Mouse (Mus musculus) gastrocnemius, adult 18-20 months (tissue): Measurements from ENCODE around the gene Acot5. TPM values are rescaled to one million over a fixed set of nuclear protein-coding genes. Genes with fewer than 3 reads are reported as not detected.
"Not testable (repeated sequence)": the region's sequence is repeated elsewhere in the genome, so short reads cannot be mapped to it uniquely, and the experiment has no call there.

Experiments
- DNase-seq: peaks from one replicate; pipeline ENCODE4 v3.0.0; 2021; ENCODE audit warnings: low spot score
- total RNA-seq, 2 experiments: library from RNA; stranded (reverse); gene quantifications; 2 replicates each; pipeline ENCODE4 v1.2.3; 2021

The Acot5 gene
- total RNA-seq, 2 experiments from 2014 or later = not detected

- no peak for DNase-seq
These were observed 6.8 kb upstream of the Acot5 start for GRCm38 (mm10) chr12:84062336-84062735.

- no peak for DNase-seq
These were observed 5.9 kb upstream of the Acot5 start for GRCm38 (mm10) chr12:84063228-84063627.

- DNase-seq = no peak
These were observed 5.3 kb upstream of the Acot5 start for GRCm38 (mm10) chr12:84063833-84064232.

- no peak for DNase-seq
These were observed 4.5 kb upstream of the Acot5 start for GRCm38 (mm10) chr12:84064621-84065020.

- no peak for DNase-seq
These were observed 1.4 kb upstream of the Acot5 start for GRCm38 (mm10) chr12:84067752-84068151.

- no peak for DNase-seq
These were observed 829 bp upstream of the Acot5 start for GRCm38 (mm10) chr12:84068296-84068695.

GRCm38 (mm10) chr12:84069582-84069981, 457 bp downstream of the Acot5 start:
- peak; percentile 7 for DNase-seq

GRCm38 (mm10) chr12:84071696-84072095, 2.6 kb downstream of the Acot5 start:
- no peak for DNase-seq

- no peak for DNase-seq
These were observed 8.4 kb downstream of the Acot5 start for GRCm38 (mm10) chr12:84077371-84077990.

GRCm38 (mm10) chr12:84083842-84084241, 14.7 kb downstream of the Acot5 start:
- no peak for DNase-seq

- DNase-seq = no peak
These were observed 15.5 kb downstream of the Acot5 start for GRCm38 (mm10) chr12:84084581-84084980.

GRCm38 (mm10) chr12:84094666-84095065, 25.5 kb downstream of the Acot5 start:
- DNase-seq = not testable (repeated sequence)

- no peak for DNase-seq
These were observed 30.5 kb downstream of the Acot5 start for GRCm38 (mm10) chr12:84099605-84100004.

- DNase-seq = no peak
These were observed 30.9 kb downstream of the Acot5 start for GRCm38 (mm10) chr12:84100071-84100470.

- DNase-seq = peak; percentile 27
These were observed 31.7 kb downstream of the Acot5 start, which contains the start of gene Acot6 for GRCm38 (mm10) chr12:84100604-84101492. Gene Acot6 (plus strand): TSS chr12:84100654.

- DNase-seq = no peak
These were observed 32.3 kb downstream of the Acot5 start for GRCm38 (mm10) chr12:84101493-84101845.

- DNase-seq = no peak
These were observed 37.9 kb downstream of the Acot5 start for GRCm38 (mm10) chr12:84107012-84107411.

- no peak for DNase-seq
These were observed 38.6 kb downstream of the Acot5 start for GRCm38 (mm10) chr12:84107692-84108091.

GRCm38 (mm10) chr12:84109924-84110323, 40.8 kb downstream of the Acot5 start:
- no peak for DNase-seq

GRCm38 (mm10) chr12:84110814-84111213, 41.7 kb downstream of the Acot5 start:
- no peak for DNase-seq

- no peak for DNase-seq
These were observed 44.6 kb downstream of the Acot5 start for GRCm38 (mm10) chr12:84113676-84114075.

- DNase-seq = peak; percentile 89
These were observed 45.2 kb downstream of the Acot5 start, which contains the start of gene Dnal1 for GRCm38 (mm10) chr12:84114153-84114994. Gene Dnal1 (plus strand): TSS chr12:84114366.
